Mouse (Mus musculus) left cerebral cortex, adult 6 months (tissue): ENCODE results near the gene Olfr981. TPM values are rescaled to one million over a fixed set of nuclear protein-coding genes. Genes with fewer than 3 reads are reported as not detected.

ENCODE experiments used
- long read RNA-seq, 2 experiments: library from polyadenylated mRNA; unstranded; transcript quantifications; one replicate each; pipeline ENCODE4 v2.0.0; 2019 to 2020
- polyA plus RNA-seq: library from polyadenylated mRNA; unstranded; fragments of <200 nt; fragmentation: Nextera tagmentation; gene quantifications from 2 replicates; pipeline ENCODE4 v1.2.3, GENCODE M21; 2021

Olfr981 gene
- not detected in 2 replicates for polyA plus RNA-seq
- long read RNA-seq, experiment 1: 0 reads
- long read RNA-seq, experiment 2: 0 reads

DNA sequence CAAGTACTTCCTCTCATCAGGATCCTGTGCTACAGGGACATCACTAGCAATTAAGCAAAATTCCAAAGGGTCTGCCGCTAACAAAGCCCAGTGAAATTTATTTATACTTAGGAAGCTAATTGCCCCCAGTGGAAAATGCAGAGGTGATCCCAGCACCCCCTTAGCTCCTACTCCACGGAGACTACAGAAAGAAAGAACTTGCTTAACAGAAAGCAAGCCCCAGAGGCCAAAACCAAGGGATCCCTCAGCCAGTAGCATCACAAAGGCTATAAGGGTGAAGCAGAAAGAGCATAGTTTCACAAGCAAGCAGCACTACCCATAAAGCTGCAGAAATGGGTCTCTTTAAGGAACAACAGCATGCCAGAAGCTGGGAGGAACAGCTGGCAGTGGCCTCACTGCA, at the start of gene Olfr981:
Olfr981 (plus strand) TSS at position 301 of the 400 bp plus-strand sequence.

DNA sequence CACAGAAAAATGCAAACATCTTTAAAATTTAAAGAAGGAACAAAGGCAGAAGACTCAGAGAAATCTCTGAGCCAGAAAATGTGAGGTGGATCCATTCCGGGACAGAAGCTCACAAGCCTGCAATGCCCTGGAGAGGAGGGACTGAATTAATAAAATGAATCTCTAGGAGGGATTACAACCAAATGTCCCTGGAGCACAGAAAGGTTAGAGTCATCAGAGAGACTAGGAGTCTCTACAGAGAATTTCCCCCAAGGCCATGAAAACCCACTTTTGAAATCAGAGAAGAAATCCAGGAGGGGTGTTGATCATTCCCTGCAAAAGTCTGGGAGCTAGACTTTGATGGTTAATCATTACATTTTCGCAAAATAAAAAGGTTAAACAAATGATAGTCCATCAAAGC, 29.5 kb upstream of the Olfr981 start, which contains the start of gene Olfr978:
Olfr978 (plus strand) TSS at position 301 of the 400 bp plus-strand sequence.

DNA sequence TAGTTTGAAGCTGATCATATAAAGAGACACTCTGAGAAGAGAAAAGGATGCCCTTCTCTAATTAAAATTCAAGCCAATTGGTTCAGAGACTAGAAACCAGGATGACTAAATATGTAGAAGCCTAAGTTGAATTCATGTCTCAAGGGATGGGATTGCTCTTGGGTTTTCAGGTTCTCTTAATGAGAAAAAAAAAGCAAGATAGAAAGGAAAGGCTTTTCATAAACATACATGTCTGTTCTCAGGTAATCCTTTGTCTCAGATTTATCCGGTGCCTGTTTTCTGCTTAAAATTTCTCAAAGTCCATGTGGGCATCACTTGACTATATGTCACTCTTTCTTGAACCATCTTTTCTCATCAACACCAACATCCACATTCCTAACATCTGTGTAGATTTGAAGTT, 17.9 kb upstream of the Olfr981 start, which contains the start of gene Olfr979:
Olfr979 (minus strand) TSS at position 101 of the 400 bp plus-strand sequence.

DNA sequence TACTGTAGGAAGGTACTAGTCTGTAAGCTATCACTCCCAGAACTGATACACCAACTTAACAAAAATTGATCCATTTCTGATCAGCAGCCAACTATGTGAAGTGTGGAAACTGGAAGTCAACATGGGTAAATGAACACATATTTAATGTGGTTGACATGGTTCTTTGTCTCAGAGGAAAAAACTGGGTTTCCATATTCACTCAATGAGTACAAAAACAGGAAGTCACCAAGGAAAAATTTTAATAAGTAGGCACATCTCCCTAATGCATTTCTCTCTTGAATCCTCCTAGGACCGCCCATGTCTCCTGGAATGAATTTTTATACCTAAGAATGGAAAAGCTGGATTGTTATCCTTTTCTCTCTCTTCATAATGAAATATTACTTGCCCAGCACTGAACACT, 11.8 kb upstream of the Olfr981 start, which contains the start of gene Olfr980:
Olfr980 (minus strand) TSS at position 101 of the 400 bp plus-strand sequence.

DNA sequence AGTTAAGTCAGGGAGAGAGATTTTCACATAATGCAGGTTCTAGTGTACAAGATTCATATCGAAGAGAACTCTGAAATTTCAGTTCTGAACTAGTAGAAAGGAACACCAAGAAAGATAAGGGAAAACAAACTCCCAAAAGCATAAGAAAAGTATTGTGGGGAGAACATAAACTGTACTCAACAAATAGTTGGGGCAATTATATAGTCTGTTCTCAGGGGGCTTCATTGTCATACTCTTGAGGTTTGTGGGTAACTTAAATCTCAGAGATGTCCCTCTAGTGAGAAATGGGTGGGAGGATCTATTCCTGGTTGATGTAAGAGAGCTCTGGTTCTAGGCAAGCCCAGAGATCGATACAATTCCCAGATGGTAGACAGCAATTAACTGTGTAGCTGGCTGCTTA, 52.3 kb downstream of the Olfr981 start, which contains the start of gene Olfr982:
Olfr982 (plus strand) TSS at position 301 of the 400 bp plus-strand sequence.

Other genes with a start within 250 kb of the Olfr981 start
- not detected in 2 replicates for gene Olfr968, start 238.2 kb upstream of the Olfr981 start, polyA plus RNA-seq
- gene Olfr969, start 230.5 kb upstream of the Olfr981 start, polyA plus RNA-seq: not detected in 2 replicates
- not detected in 2 replicates for gene Olfr970, start 212.6 kb upstream of the Olfr981 start, polyA plus RNA-seq
- gene Olfr971, start 184.6 kb upstream of the Olfr981 start, polyA plus RNA-seq: not detected in 2 replicates
- not detected in 2 replicates for gene Olfr972, start 155.0 kb upstream of the Olfr981 start, polyA plus RNA-seq
- not detected in 2 replicates for gene Olfr229, start 114.1 kb upstream of the Olfr981 start, polyA plus RNA-seq
- not detected in 2 replicates for gene Olfr974, start 84.0 kb upstream of the Olfr981 start, polyA plus RNA-seq
- not detected in 2 replicates for gene Olfr975, start 69.4 kb upstream of the Olfr981 start, polyA plus RNA-seq
- gene Olfr976, start 60.3 kb upstream of the Olfr981 start, polyA plus RNA-seq: not detected in 2 replicates
- not detected in 2 replicates for gene Olfr978, start 29.4 kb upstream of the Olfr981 start, polyA plus RNA-seq
- not detected in 2 replicates for gene Olfr979, start 18.0 kb upstream of the Olfr981 start, polyA plus RNA-seq
- gene Olfr980, start 11.9 kb upstream of the Olfr981 start, polyA plus RNA-seq: not detected in 2 replicates
- not detected in 2 replicates for gene Olfr982, start 52.4 kb downstream of the Olfr981 start, polyA plus RNA-seq
- gene Olfr983, start 72.1 kb downstream of the Olfr981 start, polyA plus RNA-seq: not detected in 2 replicates
- gene Olfr984, start 92.7 kb downstream of the Olfr981 start, polyA plus RNA-seq: not detected in 2 replicates
- gene Olfr985, start 108.7 kb downstream of the Olfr981 start, polyA plus RNA-seq: not detected in 2 replicates
- gene Tmem225, start 126.7 kb downstream of the Olfr981 start, polyA plus RNA-seq: not detected in 2 replicates
- not detected in 2 replicates for gene Olfr986, start 159.5 kb downstream of the Olfr981 start, polyA plus RNA-seq
- gene Zfp202, start 170.9 kb downstream of the Olfr981 start, polyA plus RNA-seq: 1.1 and 1.5 TPM in 2 replicates
- gene Scn3b, start 247.8 kb downstream of the Olfr981 start, polyA plus RNA-seq: 31.2 and 35.3 TPM in 2 replicates